Mouse (Mus musculus) NIH3T3 (cell line): ENCODE measurements around the gene Ubap1l.
"Not testable (repeated sequence)": the region's sequence is repeated elsewhere in the genome, so short reads cannot be mapped to it uniquely, and the experiment has no call there.

Source experiments
- DNase-seq: peaks from one replicate; pipeline ENCODE4 v3.0.0-alpha.2; 2012; ENCODE audit warnings: low read depth

Ubap1l gene

DNA sequence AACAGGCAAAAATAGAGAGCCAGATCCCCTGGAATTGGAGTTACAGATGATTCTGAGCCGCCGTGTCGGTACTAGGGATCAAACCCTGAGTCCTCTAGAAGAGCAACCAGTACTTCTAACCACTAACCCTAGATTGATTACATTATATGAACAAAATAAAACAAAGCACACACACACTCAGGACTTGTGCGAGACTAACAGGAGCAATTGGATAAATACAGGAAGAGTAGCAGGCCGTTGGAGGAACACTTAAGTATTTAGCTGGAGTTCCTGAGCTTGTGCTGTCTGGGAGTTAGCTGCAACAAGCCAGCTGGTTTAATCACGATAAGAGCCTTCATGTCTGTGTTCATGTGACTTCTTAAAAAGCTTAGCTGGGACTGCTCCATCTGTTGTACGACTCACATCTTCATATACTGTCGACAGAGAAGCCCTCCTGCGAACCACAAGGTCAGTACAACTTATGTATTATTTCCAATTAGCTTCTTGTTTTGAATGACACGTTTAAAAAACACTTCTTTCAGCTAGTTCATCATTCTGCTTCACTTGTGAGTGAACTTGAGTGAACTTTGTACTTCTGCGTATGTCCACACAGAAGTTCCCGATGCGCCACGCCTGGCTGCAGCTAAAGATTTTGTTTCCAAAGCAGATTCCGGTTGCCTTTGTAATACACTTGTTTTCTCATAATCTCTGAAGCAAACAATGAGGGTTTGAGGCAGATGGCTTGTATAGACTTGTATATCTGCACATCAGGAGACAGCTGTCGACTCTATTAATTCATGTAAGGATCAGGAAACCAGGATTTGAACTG lies at the start of gene Ubap1l:
Gene Ubap1l (plus strand): TSS at position 401 of the 808 bp plus-strand sequence.
- no peak for DNase-seq

DNA sequence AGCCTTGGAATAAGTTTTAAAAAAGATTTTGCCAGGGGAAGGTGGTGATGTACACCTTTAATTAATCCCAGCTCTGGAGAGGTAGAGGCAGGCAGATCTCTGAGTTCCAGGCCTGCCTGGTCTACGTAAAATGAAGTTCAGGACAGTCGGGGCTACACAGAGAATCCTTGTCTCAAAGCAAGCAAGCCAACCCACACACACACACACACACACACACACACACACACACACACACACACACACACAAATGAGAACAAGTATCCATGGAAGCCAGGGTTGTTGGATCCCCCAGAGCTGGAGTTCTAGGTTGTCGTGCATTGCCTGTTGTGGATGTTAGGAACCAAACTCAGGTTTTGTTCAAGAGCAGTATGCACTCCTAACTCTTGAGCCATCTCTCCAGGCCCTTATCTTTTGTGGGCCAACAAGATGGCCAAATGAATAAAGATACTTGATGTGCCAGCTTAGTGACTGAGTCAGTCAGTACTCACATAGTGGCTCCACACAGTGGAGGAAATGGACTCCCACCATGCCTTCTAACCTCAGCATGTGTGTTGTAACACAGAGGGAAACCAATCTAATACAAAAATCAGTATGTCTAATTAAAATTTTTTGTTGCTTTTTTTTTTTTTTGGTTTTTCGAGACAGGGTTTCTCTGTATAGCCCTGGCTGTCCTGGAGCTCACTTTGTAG lies 48.0 kb upstream of the Ubap1l start:
- no peak for DNase-seq

DNA sequence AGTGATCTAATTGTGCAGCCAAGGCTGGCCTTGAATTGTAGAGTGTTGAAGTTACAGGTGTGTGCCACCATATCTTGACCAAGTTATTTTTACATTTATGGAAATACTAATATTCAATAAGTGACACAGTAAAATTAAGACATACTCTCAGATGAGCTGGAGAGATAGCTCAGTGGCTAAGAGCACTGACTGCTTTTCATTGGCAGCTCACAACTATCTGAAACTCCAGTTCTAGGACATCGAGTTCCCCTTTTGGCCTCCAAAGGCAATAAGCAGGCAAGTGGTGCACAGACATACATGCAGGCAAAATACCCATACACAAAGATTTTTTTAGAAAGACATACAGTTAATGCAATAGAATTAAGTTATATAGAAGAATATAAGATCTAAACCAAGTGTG lies 47.0 kb upstream of the Ubap1l start:
- no peak for DNase-seq

- DNase-seq, result no peak
These were observed 38.5 kb upstream of the Ubap1l start for GRCm38 (mm10) chr9:65322255-65322900.

- no peak for DNase-seq
These were observed 34.9 kb upstream of the Ubap1l start for GRCm38 (mm10) chr9:65325971-65326370.

DNA sequence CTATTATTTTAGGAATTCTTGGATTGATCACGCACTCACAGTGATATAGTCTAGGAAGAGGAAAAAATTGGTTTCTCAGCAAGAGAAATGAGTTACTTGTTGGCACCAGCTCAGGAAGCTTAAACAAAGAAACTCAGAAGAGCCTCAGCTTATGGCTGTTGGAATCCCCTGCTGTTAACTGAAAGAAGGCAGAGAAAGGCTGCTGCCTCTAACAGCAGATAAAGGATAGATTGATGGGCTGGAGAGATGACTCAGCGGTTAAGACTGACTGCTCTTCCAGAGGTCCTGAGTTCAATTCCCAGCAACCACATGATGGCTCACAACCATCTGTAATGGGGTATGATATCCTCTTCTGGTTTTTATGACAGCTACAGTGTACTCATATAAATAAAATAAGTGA lies 33.5 kb upstream of the Ubap1l start:
- DNase-seq, result peak; percentile 20

GRCm38 (mm10) chr9:65333958-65334357 lies 26.9 kb upstream of the Ubap1l start:
- no peak for DNase-seq

GRCm38 (mm10) chr9:65339146-65339545 lies 21.7 kb upstream of the Ubap1l start:
- no peak for DNase-seq

DNA sequence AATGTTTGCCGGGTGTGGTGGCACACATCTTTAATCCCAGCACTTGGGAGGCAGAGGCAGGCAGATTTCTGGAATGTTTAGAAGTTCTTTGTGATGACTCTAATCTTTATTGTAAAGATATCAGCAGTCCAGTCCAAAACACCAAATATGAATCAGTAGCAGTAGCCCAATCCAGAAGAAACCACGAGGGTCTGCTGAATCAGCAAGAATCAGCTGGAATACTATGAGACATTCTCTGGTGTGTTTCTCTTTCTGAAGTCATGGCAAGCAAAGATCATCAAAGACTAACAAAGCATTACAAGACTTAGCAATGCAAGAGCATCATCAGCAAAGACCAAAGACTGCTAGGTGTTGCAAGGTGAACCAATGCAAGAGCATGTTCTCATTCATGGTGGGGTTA lies 20.4 kb upstream of the Ubap1l start:
- DNase-seq, result no peak

DNA sequence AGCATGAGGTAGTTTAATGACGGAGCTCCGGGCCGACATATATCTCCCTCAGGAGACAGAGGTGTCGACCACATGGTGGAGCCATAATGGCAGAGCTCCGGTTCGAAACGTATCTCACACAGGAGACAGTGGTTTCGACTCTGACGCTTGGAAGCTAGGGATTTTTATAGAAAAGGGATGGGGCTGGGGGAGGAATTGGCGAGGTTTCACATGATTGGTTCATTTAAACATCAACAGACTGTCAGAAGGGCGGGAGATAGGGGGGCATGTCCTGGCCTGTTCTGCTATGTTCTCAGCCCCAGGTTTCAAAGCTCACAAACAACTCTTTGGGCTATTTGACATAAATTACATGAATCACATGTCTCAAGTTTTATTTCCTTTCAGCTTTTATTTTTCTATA lies 15.4 kb upstream of the Ubap1l start:
- not testable (repeated sequence) for DNase-seq

GRCm38 (mm10) chr9:65345854-65346475 lies 14.9 kb upstream of the Ubap1l start, which contains the start of gene Pdcd7:
Pdcd7 (plus strand) TSS chr9:65346104.
- peak; percentile 92 for DNase-seq

DNA sequence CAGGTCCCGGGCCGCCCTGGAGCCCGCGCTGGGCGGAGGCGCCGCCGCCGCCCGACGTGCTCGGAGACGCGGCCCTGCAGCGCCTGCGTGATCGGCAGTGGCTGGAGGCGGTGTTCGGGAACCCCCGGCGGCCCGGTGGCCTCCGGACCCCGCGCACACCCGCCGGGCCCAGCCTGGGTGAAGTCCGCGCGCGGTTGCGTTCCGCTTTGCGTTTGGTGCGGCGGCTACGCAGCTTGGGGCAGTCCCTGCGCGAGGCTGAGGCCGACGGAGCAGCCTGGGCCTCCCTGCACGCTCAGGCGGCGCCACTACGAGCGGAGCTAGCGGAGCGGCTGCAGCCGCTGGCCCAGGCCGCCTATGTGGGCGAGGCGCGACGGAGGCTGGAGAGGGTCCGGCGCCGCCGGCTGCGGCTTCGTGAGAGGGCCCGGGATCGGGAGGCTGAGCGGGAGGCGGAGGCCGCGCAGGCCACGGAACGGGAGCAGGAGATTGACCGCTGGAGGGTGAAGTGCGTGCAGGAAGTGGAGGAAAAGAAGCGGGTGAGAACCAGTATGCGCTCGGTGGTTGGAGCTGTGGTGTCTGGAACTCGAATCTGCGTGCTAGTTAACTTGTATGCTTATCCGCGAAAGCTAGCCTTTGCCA lies 14.2 kb upstream of the Ubap1l start:
- peak; percentile 49 for DNase-seq

DNA sequence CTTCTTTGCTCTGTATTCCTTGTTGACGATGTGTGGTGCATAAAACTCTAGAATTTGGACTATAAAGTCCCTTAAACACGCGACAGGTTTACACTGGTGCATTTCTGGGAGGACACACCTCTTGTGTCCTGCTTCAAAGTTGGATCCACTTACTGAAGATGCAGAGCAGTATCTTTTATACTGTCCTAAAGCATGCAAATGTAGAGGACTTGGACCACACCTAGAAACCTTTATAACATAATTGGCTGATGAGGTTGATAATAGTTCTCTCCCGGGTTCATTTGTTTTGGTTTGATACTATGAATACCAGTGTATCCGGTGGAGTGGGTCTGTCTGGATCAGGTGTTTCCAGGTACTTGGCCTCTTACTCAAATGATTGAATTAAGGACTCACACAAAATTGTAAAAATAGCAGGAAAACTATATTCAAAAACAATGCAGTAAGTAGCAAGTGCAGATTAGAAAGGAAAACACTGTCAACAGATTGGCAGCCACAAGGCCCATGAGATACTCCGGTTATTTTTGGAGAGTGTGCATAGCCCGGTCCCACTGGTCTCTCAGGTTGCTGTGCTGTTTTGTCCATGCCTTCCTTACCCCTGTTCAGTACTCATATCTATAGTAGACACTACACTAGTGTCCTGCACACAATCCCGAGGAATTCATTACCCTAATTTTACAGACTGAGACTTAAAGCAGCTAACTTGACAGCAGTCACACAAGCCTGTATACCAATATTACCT lies 13.6 kb upstream of the Ubap1l start:
- no peak for DNase-seq

GRCm38 (mm10) chr9:65353251-65353650 lies 7.6 kb upstream of the Ubap1l start:
- DNase-seq, result no peak

- DNase-seq, result no peak
These were observed 4.3 kb upstream of the Ubap1l start for GRCm38 (mm10) chr9:65356561-65356960.

GRCm38 (mm10) chr9:65356971-65357370 lies 3.9 kb upstream of the Ubap1l start:
- no peak for DNase-seq

DNA sequence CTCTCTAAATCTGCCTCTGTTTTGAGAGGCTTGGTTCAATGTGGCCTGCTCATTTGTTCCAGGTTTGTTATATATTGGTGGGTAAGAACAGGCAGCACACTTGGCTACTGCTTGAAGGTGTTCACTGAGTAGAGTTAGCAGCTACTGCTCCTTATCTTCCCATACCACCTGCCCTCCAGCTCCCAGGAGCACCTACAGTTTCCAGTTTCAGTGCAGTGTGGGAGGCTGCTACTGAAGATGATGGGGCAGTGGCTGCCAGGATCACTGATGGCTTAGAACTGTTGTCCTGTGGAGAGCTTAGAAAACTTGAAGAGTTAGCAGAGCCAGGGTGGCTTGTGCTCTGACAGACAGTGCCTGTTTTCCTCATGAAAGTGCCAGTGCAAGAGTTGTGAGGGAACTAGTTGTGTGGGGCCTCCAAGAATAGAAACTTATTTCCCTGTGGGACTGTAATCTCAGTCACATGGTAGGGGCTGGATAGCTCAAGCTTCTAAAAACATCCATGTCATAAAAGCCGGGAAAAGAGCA lies 1.8 kb upstream of the Ubap1l start:
- no peak for DNase-seq

DNA sequence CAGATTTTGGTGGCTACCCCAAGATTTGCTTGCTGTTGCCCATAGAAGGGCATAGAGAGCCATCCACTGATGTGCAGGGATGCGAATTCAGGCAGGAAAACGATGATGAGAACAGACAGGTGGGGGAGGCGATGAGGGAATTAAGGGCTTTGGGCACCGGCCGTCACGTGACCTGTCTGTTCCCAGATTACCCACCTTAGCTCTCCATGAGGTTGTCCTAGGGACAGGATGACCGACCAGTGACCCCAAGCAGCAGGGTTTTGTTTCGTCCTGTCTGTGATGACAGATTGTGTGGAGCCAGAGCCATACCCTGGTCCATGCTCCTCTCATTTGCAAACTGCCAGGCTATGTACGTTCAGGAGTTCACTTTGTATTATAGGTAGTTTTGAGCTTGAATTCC lies 2.8 kb downstream of the Ubap1l start:
- DNase-seq, result no peak

DNA sequence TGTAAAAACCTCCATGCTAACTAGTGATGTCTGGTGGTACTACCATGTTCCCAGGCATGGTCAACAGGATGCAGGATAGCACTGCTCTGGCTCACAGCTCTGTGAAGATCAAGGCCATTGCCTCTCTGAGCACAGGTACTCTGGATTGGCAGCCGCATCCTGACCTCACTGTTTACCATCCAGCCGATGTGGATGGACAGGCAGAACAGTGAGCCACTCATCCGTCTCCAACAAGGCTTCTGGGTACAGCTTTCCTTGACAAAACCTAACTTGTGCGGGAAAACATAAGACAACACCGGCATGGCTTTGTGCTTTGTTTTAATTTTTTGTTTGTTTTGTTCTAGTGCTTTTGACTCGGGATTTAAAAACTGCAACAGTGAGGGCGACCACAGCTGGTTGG lies 4.9 kb downstream of the Ubap1l start:
- DNase-seq, result no peak

DNA sequence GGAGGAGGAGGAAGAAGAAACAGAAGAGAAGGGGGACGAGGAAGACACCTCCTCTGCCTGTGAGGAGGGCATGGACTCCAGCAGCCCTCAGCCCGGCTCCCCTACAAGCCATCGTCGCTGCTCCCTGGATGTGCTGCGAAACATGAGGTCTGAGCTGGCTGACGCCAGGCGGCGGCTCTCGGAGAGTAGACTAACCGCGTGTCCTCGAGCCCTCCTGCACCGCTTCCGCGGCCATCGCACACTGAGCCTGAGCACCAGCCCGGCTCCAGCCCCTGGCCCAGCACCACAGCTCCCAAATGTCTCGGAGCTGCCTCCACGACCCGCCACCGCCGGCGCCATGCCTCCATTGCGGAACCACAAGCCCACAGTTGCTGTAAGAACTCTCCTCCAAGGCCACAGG lies 10.9 kb downstream of the Ubap1l start:
- DNase-seq, result no peak

DNA sequence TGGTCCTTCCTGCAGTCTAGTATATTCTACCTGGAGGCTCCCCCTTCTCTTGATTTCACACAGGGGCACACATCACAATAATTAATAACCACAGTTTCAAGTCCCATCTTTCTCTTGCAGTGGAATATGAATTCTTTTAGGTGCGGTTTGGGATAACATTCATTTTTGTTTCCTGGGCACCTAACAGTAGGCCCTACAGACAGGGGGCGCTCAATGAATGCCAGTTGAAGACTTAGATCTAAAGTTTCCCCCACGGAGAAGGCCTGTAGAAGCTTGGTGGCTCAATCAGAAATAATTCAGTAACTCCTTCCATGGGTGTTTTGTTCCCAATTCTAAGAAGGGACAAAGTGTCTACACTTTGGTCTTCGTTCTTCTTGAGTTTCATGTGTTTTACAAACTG lies 11.6 kb downstream of the Ubap1l start:
- DNase-seq, result peak; percentile 58
